Comparison of ENCODE assay signal across 7 mouse cellular contexts in genomic region chr9:62513492-62514133, GRCm38 (mm10). TPM values are rescaled to one million over a fixed set of nuclear protein-coding genes. Genes with fewer than 3 reads are reported as not detected.
DNase-seq lines count a peak whose midpoint lies in the region; ATAC-seq lines count a peak whose summit lies in the region.

No protein-coding gene starts in this region.

- WGBS in forebrain, embryonic 15.5 days, result 25% methylated on average over 10 of the region's 10 CpGs
- WGBS in kidney, embryonic 16.5 days, result 14% methylated on average over 10 of the region's 10 CpGs
- 47% methylated on average over 10 of the region's 10 CpGs for WGBS in neural tube, embryonic 13.5 days

- DNase-seq in kidney, adult 11 months, result peak; percentile 28
- no peak for DNase-seq in kidney, adult 18-20 months
- no peak for DNase-seq in spleen, adult 12 weeks (ENCODE audit: low spot score)
- DNase-seq in testis, postnatal 10 days (ENCODE audit: low spot score), result no peak

- no peaks in the 10 kb centered on the region for H3K36me3 ChIP-seq in forebrain, embryonic 15.5 days
- H3K36me3 ChIP-seq in kidney, embryonic 16.5 days (ENCODE audit: insufficient read depth, low read length), result no peaks in the 10 kb centered on the region
- no peaks in the 10 kb centered on the region for H3K36me3 ChIP-seq in neural tube, embryonic 13.5 days

- H3K9me3 ChIP-seq in forebrain, embryonic 15.5 days, result no peaks in the 10 kb centered on the region
- H3K9me3 ChIP-seq in kidney, embryonic 16.5 days (ENCODE audit: low read length), result no peaks in the 10 kb centered on the region
- no peaks in the 10 kb centered on the region for H3K9me3 ChIP-seq in neural tube, embryonic 13.5 days

- H3K27me3 ChIP-seq in forebrain, embryonic 15.5 days, result no peaks in the 10 kb centered on the region
- no peaks in the 10 kb centered on the region for H3K27me3 ChIP-seq in kidney, embryonic 16.5 days (ENCODE audit: insufficient read depth, low read length)
- no peaks in the 10 kb centered on the region for H3K27me3 ChIP-seq in neural tube, embryonic 13.5 days

- no peak overlapping the region for H3K4me2 ChIP-seq in forebrain, embryonic 15.5 days (replicated peaks)
- 0 out of 2 replicates have a peak overlapping the region, but pooled peaks have one; percentile 2 for H3K4me2 ChIP-seq in kidney, embryonic 16.5 days (replicated peaks; ENCODE audit: low read depth, low read length)
- no peak overlapping the region for H3K4me2 ChIP-seq in neural tube, embryonic 13.5 days

- H3K4me1 ChIP-seq in forebrain, embryonic 15.5 days, result peaks cover 81% of the 10 kb centered on the region
- H3K4me1 ChIP-seq in kidney, embryonic 16.5 days (ENCODE audit: insufficient read depth, low read length), result peaks cover 38% of the 10 kb centered on the region
- H3K4me1 ChIP-seq in neural tube, embryonic 13.5 days (replicated peaks), result peaks cover 80% of the 10 kb centered on the region

- H3K4me3 ChIP-seq in forebrain, embryonic 15.5 days, result no peak overlapping the region
- H3K4me3 ChIP-seq in kidney, embryonic 16.5 days (ENCODE audit: low read length), result no peak overlapping the region
- no peak overlapping the region for H3K4me3 ChIP-seq in neural tube, embryonic 13.5 days

- H3K9ac ChIP-seq in forebrain, embryonic 15.5 days (replicated peaks), result no peak overlapping the region
- H3K9ac ChIP-seq in kidney, embryonic 16.5 days (replicated peaks; ENCODE audit: low read length), result no peak overlapping the region
- no peak overlapping the region for H3K9ac ChIP-seq in neural tube, embryonic 13.5 days

- peak overlapping the region; percentile 73 for H3K27ac ChIP-seq in forebrain, embryonic 15.5 days (replicated peaks)
- H3K27ac ChIP-seq in kidney, embryonic 16.5 days (ENCODE audit: low read length), result peak overlapping the region; percentile 85
- peak overlapping the region; percentile 70 for H3K27ac ChIP-seq in neural tube, embryonic 13.5 days (replicated peaks)

- ATAC-seq in forebrain, embryonic 15.5 days (replicated peaks), result no peak
- peak; percentile 46; the same call in 1 of the 2 replicates for ATAC-seq in kidney, embryonic 16.5 days (ENCODE audit: low FRiP score, low TSS enrichment)
- no peak for ATAC-seq in neural tube, embryonic 13.5 days (ENCODE audit: low read depth)

RNA-seq across cellular contexts. Expression of gene Coro2b, which starts 23.2 kb away (rescaled TPM):
- polyA plus RNA-seq in forebrain, embryonic 15.5 days (2015; fragmentation: Nextera tagmentation; extraction: Ambion mirVana), result 41.0 and 48.8 TPM in 2 replicates
- polyA plus RNA-seq in kidney, embryonic 16.5 days (2015; fragmentation: Nextera tagmentation; extraction: Ambion mirVana), result 19.9 and 22.1 TPM in 2 replicates
- polyA plus RNA-seq in neural tube, embryonic 13.5 days (2015; fragmentation: Nextera tagmentation; extraction: Ambion mirVana), result 41.5 and 43.8 TPM in 2 replicates
